Mouse (Mus musculus) adrenal gland, postnatal 4 days (tissue): ENCODE data around the gene Clcn2. TPM values are rescaled to one million over a fixed set of nuclear protein-coding genes. Genes with fewer than 3 reads are reported as not detected.

Experiments
- DNase-seq, 2 experiments: peaks; one replicate each; pipeline ENCODE4 v3.0.0; 2021 to 2022; ENCODE audit warnings: low spot score in 2 of 2, mixed read lengths in 2 of 2
- long read RNA-seq, 2 experiments: library from polyadenylated mRNA; stranded (forward); transcript quantifications; one replicate each; pipeline ENCODE4 v2.0.0; 2021
- total RNA-seq, 2 experiments: library from RNA; stranded (reverse); gene quantifications; 2 replicates each; pipeline ENCODE4 v1.2.3; 2021

The Clcn2 gene
- total RNA-seq: 10 to 100 TPM; 49.6 to 57.3 TPM
- long read RNA-seq, experiment 1, transcript Clcn2-201 (24 exons, 3,128 nt): major isoform, 15 of 58 reads
- long read RNA-seq, experiment 1, partial matches to known transcripts: 5 of 58 reads
- long read RNA-seq, experiment 1, other reads (novel, unspliced or antisense): 38 of 58 reads
- long read RNA-seq, experiment 2, transcript Clcn2-201 (24 exons, 3,128 nt): major isoform, 44 of 95 reads
- long read RNA-seq, experiment 2, partial matches to known transcripts: 10 of 95 reads
- long read RNA-seq, experiment 2, other reads (novel, unspliced or antisense): 41 of 95 reads

GRCm38 (mm10) chr16:20717181-20717977 lies at the start of gene Clcn2, which contains the start of gene Polr2h:
TSS of gene Clcn2 (minus strand) at chr16:20717746.
TSS of gene Polr2h (plus strand) at chr16:20717665.
- DNase-seq: peak; percentile 93

- peak in 1 of 2 experiments; percentile 14 for DNase-seq
These were observed 47.7 kb upstream of the Clcn2 start for GRCm38 (mm10) chr16:20765244-20765643.

- peak in 1 of 2 experiments; percentile 15 for DNase-seq
These were observed 44.1 kb upstream of the Clcn2 start for GRCm38 (mm10) chr16:20761681-20762080.

GRCm38 (mm10) chr16:20757385-20757784 lies 39.8 kb upstream of the Clcn2 start:
- no peak for DNase-seq

- no peak for DNase-seq
These were observed 38.5 kb upstream of the Clcn2 start for GRCm38 (mm10) chr16:20756052-20756451.

GRCm38 (mm10) chr16:20750518-20750917 lies 33.0 kb upstream of the Clcn2 start:
- DNase-seq: no peak

GRCm38 (mm10) chr16:20746641-20747040 lies 29.1 kb upstream of the Clcn2 start:
- DNase-seq: no peak

GRCm38 (mm10) chr16:20739845-20740244 lies 22.3 kb upstream of the Clcn2 start:
- no peak for DNase-seq

GRCm38 (mm10) chr16:20736823-20737222 lies 19.3 kb upstream of the Clcn2 start:
- DNase-seq: no peak

GRCm38 (mm10) chr16:20736168-20736567 lies 18.6 kb upstream of the Clcn2 start:
- no peak for DNase-seq

- no peak for DNase-seq
These were observed 18.1 kb upstream of the Clcn2 start for GRCm38 (mm10) chr16:20735651-20736050.

- DNase-seq: no peak
These were observed 16.5 kb upstream of the Clcn2 start, which contains the start of gene Thpo for GRCm38 (mm10) chr16:20733731-20734730. TSS of gene Thpo (minus strand) at chr16:20734511.

- DNase-seq: peak in 1 of 2 experiments; percentile 47
These were observed 15.6 kb upstream of the Clcn2 start, which contains the start of gene Chrd for GRCm38 (mm10) chr16:20732925-20733730. TSS of gene Chrd (plus strand) at chr16:20733127.

GRCm38 (mm10) chr16:20732251-20732924 lies 14.8 kb upstream of the Clcn2 start:
- no peak for DNase-seq

- DNase-seq: no peak
These were observed 14.1 kb upstream of the Clcn2 start for GRCm38 (mm10) chr16:20731688-20732087.

- no peak for DNase-seq
These were observed 12.8 kb upstream of the Clcn2 start for GRCm38 (mm10) chr16:20730293-20730711.

GRCm38 (mm10) chr16:20726384-20726783 lies 8.8 kb upstream of the Clcn2 start:
- no peak for DNase-seq

GRCm38 (mm10) chr16:20725750-20726149 lies 8.2 kb upstream of the Clcn2 start:
- DNase-seq: no peak

GRCm38 (mm10) chr16:20725321-20725720 lies 7.8 kb upstream of the Clcn2 start:
- DNase-seq: no peak
